Mouse (Mus musculus): ENCODE data around the gene Fas.

Gene Fas

GRCm38 (mm10) chr19:34370397-34370796 lies 79.9 kb downstream of the Fas start:
- DNase-seq: no peak

All from thymus, adult 18-20 months (tissue).